Mouse (Mus musculus) lung, postnatal 0 days (tissue): ENCODE measurements at regions not wholly inside any gene's neighbourhood (a gene's known extent, or its start where the extent isn't known, plus 50 kb on each side); places are given as distances from the start of the nearest gene placed in this dataset.

Experiments used
- CTCF ChIP-seq: IDR thresholded peaks from 2 replicates; pipeline ENCODE4 v1.5.1; 2016; ENCODE audit warnings: antibody characterized with exemption, mild to moderate bottlenecking
- EP300 ChIP-seq: IDR thresholded peaks from 2 replicates; pipeline ENCODE4 v1.6.1; 2016; ENCODE audit warnings: antibody characterized with exemption, mild to moderate bottlenecking, control low read depth

DNA sequence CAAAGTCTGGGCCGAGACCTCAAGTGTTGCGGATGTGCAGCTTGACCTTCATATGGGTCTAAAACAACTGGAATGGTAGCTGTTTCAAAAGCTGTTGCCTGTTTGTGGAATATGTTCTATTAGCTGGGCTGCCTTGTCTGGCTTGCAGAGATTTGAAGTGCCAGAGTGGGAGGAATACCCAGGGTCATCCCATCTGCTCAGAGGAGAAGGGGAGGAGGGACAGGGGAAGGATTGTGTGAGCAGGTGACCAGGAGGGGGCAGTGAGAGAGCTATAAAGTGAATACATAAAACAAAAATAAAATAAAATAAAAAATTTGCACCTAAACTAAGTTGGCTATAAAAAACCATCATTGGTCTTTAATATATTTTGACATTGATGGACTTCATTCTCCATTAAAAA is 377.7 kb downstream of the Bmper start:
- no peak for TF ChIP-seq CTCF
- TF ChIP-seq EP300, result no peak
